Mouse (Mus musculus) CD8-positive naive resting alpha-beta T cell, adult 2 months (primary cell): ENCODE results near the gene Gm28490.
"Not testable (repeated sequence)": the region's sequence is repeated elsewhere in the genome, so short reads cannot be mapped to it uniquely, and the experiment has no call there.

Experiments used
- DNase-seq, 2 experiments: peaks; one replicate each; pipeline ENCODE4 v3.0.0; 2022; ENCODE audit warnings: low read depth in 2 of 2, low spot score in 2 of 2

Gene Gm28490

GRCm38 (mm10) chrY:31634656-31635055 lies at the start of gene Gm28490:
TSS of gene Gm28490 (minus strand) at chrY:31634756.
- DNase-seq, result not testable (repeated sequence)
